Mouse (Mus musculus) cortical plate, adult 2 months (tissue): Measurements from ENCODE around the gene Bach2. TPM values are rescaled to one million over a fixed set of nuclear protein-coding genes. Genes with fewer than 3 reads are reported as not detected.

Experiments
- H3K27ac ChIP-seq: fragments of 200-500 bp; 2 replicates; pipeline ENCODE4 v1.5.1; 2012; ENCODE audit warnings: low read length, control low read depth, inconsistent platforms; ENCODE audit not compliant: insufficient read depth
- H3K4me1 ChIP-seq: fragments of 200-500 bp; 2 replicates; pipeline ENCODE4 v1.6.1; 2011; ENCODE audit warnings: low read length; ENCODE audit not compliant: control insufficient read depth, insufficient read depth
- H3K4me3 ChIP-seq: fragments of 200-500 bp; 2 replicates; pipeline ENCODE4 v1.5.1; 2011; ENCODE audit warnings: mild to moderate bottlenecking, low read length, control low read depth; ENCODE audit not compliant: insufficient read depth
- CTCF ChIP-seq: fragments of 200-500 bp; IDR thresholded peaks from 2 replicates; pipeline ENCODE4 v1.5.1; 2011; ENCODE audit warnings: mild to moderate bottlenecking, control low read depth, low read length; ENCODE audit not compliant: insufficient read depth; ENCODE audit errors: extremely low read depth
- POLR2A ChIP-seq: fragments of 200-500 bp; IDR thresholded peaks from 2 replicates; pipeline ENCODE4 v1.6.1; 2011; ENCODE audit warnings: mild to moderate bottlenecking, low read length, control low read depth; ENCODE audit not compliant: insufficient read depth; ENCODE audit errors: extremely low read depth
- polyA plus RNA-seq: library from polyadenylated mRNA; depleted of rRNA; stranded (reverse); fragments of >200 nt; gene quantifications from 2 replicates; pipeline ENCODE4 v1.2.3, GENCODE M21; 2012

The Bach2 gene
- polyA plus RNA-seq, 1 experiment = 5.4 TPM

DNA sequence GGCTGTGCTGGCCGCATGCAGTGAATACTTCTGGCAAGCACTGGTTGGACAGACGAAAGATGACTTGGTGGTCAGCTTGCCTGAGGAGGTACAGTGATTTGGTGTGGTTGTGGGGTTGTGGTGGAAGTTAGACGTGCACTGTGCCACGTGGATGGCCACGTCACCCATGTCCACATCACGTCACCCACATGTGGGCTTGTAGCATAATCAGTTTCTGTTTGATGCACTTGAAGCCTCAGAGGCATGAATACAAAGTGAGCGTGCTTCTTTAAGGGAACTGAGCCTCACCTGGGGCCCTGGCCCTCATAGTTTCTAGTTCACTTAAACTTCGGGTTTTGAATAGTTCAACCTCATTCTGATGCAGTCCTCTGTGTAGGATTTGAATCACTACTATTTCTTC lies 263.2 kb downstream of the Bach2 start:
- no peak overlapping the region for H3K27ac ChIP-seq
- TF ChIP-seq CTCF = no peak
- TF ChIP-seq POLR2A = no peak

DNA sequence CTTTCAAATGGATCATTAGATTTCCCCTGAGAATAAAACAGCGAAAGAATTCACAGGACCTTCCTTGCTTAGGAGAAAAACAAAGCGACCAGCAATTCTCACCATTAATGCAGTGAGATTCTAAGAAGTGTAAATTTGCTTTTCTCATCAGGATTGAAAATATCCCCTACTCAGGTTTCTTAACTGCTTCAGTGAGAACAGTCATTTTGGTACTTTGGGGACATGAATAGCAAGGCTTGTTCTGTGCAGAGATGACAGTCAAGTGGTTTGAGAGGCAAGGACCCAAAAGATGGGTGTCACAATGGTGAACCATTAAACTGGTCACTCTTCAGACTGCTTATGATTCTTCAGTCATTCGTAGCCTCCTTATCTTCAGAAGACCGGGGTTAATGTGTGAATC lies 263.6 kb downstream of the Bach2 start:
- H3K27ac ChIP-seq = no peak overlapping the region
- peaks cover 9% of the 10 kb centered on the region for H3K4me1 ChIP-seq
- no peak for TF ChIP-seq CTCF
- TF ChIP-seq POLR2A = no peak
- no peak overlapping the region for H3K4me3 ChIP-seq

More for the DNA sequence above, 263.2 kb downstream of the Bach2 start:
- Histone ChIP-seq H3K4me3 (no peak overlapping the region), H3K4me1 (peaks cover 5% of the 10 kb centered on the region)

DNA sequence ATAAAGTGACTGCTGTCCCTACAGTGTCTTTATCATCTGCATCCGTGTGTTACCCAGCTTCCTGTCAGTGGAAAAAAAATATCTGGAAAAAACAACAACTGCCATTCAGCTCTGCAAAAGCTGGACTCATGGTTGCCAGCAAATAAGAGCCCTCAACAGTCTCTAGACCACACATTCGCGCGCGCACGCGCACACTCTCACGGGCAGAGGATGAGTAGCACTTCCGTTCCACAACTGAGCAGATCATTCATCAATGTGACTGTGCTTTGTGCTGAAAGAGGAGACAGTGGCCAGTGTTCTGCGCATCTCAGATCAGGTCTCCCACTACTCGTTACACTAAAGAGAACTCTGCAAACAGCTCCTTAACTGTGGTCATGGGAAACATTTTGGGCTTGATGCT lies 265.6 kb downstream of the Bach2 start:
- H3K4me3 ChIP-seq = no peak overlapping the region
- peaks cover 21% of the 10 kb centered on the region for H3K4me1 ChIP-seq
- no peak overlapping the region for H3K27ac ChIP-seq
- no peak for TF ChIP-seq POLR2A
- no peak for TF ChIP-seq CTCF

- H3K27ac ChIP-seq = no peak overlapping the region
- H3K4me3 ChIP-seq = no peak overlapping the region
- H3K4me1 ChIP-seq = peaks cover 23% of the 10 kb centered on the region
- no peak for TF ChIP-seq CTCF
These were observed 267.8 kb downstream of the Bach2 start for GRCm38 (mm10) chr4:32506306-32506808.

DNA sequence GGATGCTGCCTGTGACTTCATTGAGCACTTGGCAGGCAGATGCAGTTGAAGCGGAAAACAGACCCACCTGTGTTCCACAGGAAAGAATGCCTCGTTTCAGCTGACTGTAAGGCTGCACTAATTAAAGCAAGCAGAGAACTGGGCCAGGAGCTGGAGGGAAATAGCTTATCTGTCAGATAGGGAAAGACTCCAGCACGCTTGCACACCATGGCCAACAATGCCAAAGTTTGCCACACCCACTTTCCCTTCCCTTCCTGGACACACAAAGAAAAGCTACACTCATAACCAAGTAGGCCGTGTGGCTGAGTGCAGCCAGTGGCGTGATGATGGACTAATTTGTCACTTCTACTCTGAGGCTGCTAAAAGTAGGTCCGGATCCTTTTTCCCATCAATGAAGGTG lies 268.4 kb downstream of the Bach2 start:
- TF ChIP-seq CTCF (no peak), POLR2A (no peak)
- Histone ChIP-seq H3K27ac (no peak overlapping the region), H3K4me3 (no peak overlapping the region), H3K4me1 (peaks cover 23% of the 10 kb centered on the region)

DNA sequence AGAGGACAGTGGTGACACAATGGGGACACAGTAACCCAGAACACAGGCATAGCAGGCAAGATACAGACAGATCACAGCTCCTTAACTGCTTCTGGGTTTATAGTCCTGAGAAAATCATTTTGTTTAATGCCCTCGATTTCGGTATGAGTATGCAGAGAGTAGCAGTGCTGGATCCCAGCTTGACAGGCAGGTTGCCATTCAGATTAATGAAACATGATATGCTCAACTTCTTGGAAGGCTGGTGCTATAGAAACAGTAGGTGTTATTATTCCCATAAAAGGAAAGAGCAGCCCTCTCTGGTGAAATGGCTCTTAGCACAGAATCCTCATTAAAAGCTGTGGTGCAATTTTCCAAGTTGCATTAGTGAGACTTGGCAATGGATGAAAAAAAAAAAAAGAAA lies 270.0 kb downstream of the Bach2 start:
- TF ChIP-seq POLR2A = no peak
- no peak for TF ChIP-seq CTCF
- Histone ChIP-seq H3K4me3 (no peak overlapping the region), H3K4me1 (peaks cover 23% of the 10 kb centered on the region), H3K27ac (no peak overlapping the region)

- peaks cover 23% of the 10 kb centered on the region for H3K4me1 ChIP-seq
- no peak overlapping the region for H3K4me3 ChIP-seq
- TF ChIP-seq POLR2A = no peak
- TF ChIP-seq CTCF = no peak
- peak overlapping the region; percentile 21; the same call in 1 of the 2 replicates for H3K27ac ChIP-seq
These were observed 270.4 kb downstream of the Bach2 start for GRCm38 (mm10) chr4:32508996-32509395.

GRCm38 (mm10) chr4:32509832-32510612 lies 271.4 kb downstream of the Bach2 start:
- no peak for TF ChIP-seq CTCF
- no peak for TF ChIP-seq POLR2A
- Histone ChIP-seq H3K4me3 (no peak overlapping the region), H3K27ac (no peak overlapping the region), H3K4me1 (peaks cover 23% of the 10 kb centered on the region)

GRCm38 (mm10) chr4:32510940-32511339 lies 272.3 kb downstream of the Bach2 start:
- H3K4me1 ChIP-seq = peaks cover 23% of the 10 kb centered on the region
- no peak overlapping the region for H3K27ac ChIP-seq
- TF ChIP-seq POLR2A (no peak), CTCF (no peak)
- no peak overlapping the region for H3K4me3 ChIP-seq

DNA sequence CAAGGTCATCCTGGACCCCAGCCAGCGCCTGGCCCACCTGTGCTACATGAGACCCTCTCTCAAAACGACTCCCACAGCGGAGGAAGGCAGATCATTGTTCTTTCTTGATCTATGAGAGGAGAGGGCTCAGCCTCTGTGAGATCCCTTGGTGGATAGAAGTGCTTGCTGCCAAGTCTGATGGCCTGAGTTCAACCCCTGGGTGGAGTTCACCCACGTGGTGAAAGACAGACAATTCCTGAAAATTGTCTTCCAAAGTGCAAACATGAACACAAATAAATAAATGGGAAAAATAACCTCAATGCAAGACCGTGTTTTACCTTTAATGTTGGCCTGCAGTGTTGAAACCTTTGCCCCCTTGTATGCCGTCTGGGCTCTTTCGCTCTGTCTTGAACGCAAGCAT lies 277.5 kb downstream of the Bach2 start:
- Histone ChIP-seq H3K4me1 (no peaks in the 10 kb centered on the region; the same call in 1 of the 2 replicates), H3K4me3 (no peak overlapping the region), H3K27ac (no peak overlapping the region)
- TF ChIP-seq POLR2A = no peak
- no peak for TF ChIP-seq CTCF
